Mouse (Mus musculus) skeletal muscle tissue, adult 2 months (tissue): Measurements from ENCODE around the gene Cdk18.

Source experiments
- DNase-seq: peaks from one replicate; pipeline ENCODE4 v3.0.0-alpha.2; 2012; ENCODE audit warnings: low read depth, low spot score

Gene Cdk18

DNA sequence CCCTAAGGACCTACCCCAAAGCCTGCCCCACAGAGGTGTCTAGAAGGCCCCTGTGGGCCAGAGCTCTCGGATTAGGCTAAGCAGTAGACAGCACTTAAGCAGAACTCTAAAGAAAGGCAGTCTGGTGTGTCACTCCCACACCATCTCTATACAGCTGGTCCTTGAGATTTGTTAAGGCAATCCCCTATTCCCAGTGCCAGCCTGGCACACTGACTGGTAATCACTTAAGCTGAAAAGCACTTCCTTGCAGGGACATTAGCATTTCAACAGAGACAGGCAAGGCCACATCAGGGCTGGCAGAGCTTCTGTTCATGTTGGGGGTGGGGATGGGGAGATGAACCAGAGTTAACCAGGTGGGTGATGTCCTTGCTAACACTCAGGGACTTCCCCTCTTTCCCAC, 74.5 kb downstream of the Cdk18 start:
- no peak for DNase-seq

DNA sequence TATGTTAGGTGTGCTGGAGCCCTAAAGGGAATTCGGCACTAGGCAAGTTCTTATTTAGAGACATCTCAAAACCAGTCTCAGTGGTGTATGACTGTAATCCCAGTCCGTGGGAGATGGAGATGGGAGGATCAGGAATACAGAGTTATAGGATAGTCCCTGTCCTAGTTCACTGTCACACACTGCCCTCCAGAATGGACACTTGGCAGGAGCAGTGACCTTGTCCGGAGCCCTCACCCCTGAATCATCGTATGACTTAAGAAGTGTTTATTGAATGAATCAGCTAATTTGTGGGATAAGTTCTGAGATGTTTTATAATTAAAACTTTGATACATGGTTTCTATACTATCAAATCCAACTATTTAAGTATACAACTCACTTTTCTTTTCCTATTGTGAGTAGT, 76.4 kb downstream of the Cdk18 start:
- no peak for DNase-seq
